Mouse (Mus musculus) spleen, embryonic (tissue): Measurements from ENCODE around the gene Gpr27.

ENCODE experiments used
- CTCF ChIA-PET: fragments of 350-600 bp; sonication (Branson Sonifier 250); formaldehyde crosslinking; loops from one replicate; lab custom pipeline; 2022; lab: Charles Lee

Gpr27 gene

DNA sequence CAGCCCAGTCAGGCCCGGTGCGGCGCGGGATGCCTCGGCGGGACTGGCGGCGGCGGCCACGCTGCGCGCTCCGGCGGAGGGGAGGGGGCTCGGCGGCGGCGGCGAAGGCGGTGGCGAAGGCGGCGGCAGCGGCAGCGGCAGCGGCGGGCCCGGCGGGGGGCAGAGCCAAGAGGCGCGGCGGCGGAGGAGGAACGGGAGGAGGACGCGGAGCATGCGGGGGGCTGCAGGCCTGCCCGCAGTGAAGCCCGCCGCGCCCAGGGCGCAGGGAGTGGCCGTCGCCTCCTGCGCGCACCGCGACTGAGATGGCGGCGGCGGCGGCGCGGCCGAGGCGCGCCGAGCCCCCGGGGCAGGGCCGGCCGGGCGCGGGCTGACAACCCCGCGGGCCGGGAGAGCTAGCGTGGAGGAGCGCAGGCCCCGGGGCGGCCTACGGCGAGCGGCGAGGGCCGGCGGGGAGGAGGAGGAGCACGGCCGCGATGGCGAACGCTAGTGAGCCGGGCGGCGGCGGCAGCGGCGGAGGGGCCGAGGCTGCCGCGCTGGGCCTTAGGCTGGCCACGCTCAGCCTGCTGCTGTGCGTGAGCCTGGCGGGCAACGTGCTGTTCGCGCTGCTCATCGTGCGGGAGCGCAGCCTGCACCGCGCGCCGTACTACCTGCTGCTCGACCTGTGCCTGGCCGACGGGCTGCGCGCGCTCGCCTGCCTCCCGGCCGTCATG lies at the start of gene Gpr27:
TSS of gene Gpr27 (plus strand) at position 474 of the 710 bp plus-strand sequence.
- CTCF ChIA-PET: no interaction called here

DNA sequence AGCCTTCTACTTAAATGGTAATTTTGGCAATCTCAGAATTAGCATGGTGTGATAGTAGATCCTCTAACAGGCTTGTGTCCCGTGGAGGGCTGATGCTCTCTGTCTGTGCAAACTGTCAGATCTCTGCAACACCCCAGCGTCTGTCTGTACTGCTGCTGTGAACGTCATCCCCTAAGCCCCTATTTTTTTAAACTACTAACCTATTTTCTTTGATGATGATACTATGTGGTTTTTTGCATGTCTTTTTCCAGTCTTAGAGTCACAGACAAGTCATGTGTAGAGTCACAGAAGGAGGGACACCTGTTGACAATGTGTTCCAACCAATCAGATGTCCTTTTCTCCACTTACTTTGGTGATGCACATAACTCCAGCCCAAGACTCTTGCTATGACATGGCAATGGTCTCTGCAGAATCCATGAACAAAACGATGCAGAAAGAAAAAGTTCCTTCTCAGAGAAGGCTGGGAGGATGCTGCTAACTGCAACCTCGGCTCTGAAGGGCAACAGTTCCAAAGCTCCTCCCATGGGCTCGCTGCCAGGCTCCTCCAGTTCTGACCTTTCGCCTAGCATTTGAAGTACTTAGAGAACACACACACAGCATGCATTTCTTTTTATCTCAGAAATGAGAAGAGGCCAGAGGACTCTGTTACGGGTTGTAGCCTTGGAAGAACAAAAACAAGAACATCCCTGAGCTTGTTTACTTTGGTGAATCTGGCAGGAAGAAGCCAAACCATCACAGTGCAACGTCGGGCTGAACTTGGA lies 48.9 kb upstream of the Gpr27 start:
- CTCF ChIA-PET: no interaction called here

DNA sequence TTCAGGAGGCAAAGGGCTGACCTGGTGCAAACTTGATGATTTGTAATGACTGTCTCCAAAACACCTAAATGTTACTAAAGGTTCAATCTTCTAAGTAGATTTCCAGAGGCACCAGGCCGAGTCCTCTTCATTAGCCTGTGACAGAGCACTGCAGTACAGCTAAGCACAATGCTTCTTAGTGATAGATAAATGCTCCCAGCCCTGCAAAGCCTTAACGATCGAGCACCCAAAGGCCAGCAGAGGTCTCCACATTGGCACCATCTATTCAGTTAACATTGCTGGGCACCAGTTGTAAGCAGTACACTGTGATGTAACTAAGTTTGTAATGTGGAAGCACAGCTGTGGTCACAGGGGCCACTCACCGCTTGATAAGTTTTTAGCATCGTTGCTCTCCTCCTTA lies 48.1 kb upstream of the Gpr27 start:
- CTCF ChIA-PET: no interaction called here

DNA sequence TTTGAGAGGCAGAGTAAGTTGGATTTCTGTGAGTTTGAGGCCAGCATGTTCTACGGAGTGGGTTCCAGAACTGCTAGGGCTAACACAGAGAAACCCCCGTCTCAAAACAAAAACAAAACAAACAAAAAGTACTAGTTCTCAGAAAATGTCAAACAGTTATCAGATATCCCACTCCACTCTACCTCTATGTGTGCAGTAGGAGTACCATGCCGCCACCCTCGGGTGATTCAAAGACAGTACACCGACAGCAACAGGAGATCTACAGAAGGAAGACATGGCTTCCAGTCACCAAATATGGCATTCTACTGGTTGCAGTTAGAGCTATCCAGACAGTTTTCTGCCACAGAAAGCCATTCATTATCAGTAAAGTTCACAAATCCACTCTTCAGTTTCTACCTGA lies 47.6 kb upstream of the Gpr27 start:
- CTCF ChIA-PET: interaction anchor here (0.6 kb wide), 1 partner anchor 157 kb away, joined by 8 read pairs; no protein-coding TSS in a partner anchor

DNA sequence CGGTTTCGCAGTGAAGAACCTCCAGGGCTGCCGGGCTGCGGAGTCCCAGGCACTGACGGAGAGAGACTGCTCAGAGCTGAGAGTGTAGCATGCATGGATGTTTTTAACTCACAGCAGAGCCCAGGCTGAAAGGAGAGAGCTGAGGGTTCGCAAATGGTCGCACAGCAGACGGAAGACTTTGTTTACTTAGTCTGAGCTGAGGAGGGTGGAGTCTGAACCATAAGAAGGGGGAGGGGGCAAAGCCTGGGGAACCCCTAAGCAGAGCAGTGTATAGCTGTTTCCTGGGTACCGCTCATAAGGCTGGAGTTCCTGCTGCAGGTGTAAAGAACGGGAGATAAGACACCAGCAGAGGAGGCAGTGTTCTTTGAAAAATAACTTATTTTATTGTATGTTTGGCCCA lies 46.1 kb upstream of the Gpr27 start:
- CTCF ChIA-PET: interaction anchor here (1.1 kb wide), 1 partner anchor 9 kb away, joined by 3 read pairs; no protein-coding TSS in a partner anchor

DNA sequence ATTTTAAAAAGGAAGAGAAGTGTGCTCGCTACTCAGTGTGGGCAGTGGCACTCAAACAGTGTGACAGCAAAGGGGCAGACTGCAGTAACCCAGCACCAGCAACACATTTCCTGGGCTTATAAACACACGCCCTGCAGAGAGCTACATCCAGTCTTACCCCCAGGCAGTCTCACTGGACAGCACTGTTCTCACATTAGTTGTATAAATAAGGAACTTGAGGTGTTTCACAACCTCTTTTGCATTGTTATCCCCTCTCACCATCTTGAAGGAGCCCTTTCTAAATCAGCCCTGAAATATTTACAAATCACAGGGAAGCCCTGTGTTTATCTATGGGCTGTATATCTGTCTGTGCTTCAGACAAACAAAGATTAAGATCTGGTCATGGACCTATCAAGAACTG lies 43.2 kb upstream of the Gpr27 start:
- CTCF ChIA-PET: no interaction called here

DNA sequence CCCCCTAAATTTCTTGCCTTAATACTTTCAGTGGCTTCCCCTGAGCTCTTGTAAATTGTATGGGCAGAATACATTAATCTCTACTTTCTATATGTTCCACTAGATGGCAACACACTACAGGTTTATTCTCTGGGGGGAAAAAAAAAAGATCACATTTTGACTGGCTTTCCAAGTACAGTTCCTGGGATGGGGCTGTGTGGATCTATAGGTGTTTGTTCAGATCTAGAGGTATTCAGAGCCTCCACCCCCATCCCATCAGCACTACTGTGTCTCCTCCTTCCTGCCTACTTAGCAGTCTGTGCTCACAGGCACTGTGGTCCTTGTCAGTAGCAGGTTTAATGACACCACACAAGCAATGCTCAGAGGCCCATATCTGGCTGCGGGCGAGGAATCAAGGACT lies 40.1 kb upstream of the Gpr27 start:
- CTCF ChIA-PET: interaction anchor here (0.7 kb wide), 1 partner anchor 252 kb away, joined by 3 read pairs; no protein-coding TSS in a partner anchor

DNA sequence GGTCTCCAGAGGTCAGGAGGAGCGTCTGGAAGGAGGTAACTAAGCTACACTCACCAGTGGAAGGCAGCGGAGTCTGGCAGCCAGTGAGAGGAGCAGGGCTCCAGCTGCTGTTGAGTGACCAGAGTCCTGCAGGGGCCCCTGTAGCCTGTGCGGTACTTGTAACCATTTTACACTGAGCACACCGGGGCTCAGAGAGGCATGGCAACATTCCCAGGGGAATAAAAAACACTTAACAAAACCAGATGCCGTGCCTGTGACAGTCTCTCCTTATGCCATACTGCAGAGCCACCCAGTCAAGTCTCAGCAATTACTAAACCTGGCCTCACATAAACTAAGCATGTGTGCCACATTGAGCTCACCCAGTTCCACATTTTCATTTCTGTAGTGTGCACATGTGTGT lies 38.1 kb upstream of the Gpr27 start:
- CTCF ChIA-PET: no interaction called here

DNA sequence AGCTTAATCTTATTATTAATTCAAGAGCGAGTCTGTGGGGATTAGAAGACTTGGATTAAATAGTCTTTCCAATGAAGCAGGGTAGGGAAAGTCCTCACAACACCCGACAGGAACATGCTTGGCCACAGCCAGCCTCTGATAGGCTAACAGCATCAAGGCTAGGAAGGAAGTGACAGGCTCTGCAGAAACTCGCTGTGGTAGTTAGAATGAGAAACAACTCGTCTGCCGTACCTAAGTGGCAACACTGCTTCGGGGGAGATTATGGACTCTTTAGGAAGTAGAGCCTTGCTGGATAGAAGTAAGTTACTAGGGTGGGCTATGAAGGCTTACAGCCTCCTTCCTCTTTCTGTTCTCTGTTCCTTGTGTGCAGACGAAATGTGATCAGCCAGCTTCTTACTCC lies 37.0 kb upstream of the Gpr27 start:
- CTCF ChIA-PET: interaction anchor here (1.1 kb wide), 1 partner anchor 9 kb away, joined by 3 read pairs; no protein-coding TSS in a partner anchor

DNA sequence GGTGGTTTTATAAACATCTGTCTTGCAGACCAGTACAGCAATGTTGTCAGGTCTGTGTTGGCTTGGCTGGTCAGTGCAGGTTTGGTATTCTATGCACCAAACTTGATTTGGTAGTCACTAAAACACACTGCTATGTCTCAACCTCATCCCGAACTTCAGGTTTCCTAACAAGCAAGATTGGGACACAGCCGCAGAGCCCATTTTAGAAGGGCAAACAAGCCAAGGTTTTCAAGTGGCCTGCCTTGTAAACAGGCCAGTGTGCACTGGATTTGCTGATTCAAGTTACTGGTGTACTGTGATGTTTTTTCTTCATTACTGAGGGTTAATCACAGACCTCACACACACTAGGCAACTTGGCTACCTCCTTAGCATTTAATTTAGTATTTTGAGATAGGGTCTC lies 36.4 kb upstream of the Gpr27 start:
- CTCF ChIA-PET: interaction anchor here (1.1 kb wide), 1 partner anchor 9 kb away, joined by 3 read pairs; no protein-coding TSS in a partner anchor

DNA sequence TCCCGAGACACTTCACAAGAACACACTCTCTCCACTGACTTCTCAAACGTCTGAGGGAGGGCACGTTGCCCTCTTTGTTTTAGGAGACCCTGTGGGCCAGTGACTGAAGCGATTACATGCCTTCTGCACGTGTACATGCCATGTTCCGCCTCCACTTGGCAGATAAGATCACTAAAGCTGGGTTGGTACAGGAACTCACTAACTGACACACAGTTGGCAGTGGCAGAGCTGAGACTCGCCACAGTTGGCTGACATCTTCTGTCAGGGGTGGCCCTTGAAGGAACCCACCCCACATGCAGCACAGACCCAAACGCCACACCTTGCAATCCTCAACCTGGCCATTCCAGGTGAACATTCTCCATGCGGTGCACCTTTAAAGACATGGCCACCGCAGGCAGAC lies 33.9 kb upstream of the Gpr27 start:
- CTCF ChIA-PET: no interaction called here

DNA sequence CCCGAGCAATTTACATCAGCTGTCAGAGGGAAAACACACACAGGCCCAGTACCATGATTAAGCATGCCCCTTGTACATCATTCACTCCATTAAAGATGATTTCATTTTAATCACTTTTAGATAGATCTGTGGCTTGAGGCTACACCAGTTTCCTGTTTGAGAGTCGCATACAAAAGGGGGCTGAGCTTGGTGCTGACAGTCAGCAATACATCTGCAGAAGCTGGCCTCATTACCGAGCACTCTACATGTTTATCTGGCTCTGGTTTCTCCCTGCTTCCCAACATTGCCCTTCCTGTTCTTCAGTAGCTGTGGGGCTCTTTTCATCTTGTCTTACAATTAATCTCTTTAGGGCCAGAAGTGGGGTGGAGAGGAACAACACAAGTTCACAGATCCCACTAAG lies 32.0 kb upstream of the Gpr27 start:
- CTCF ChIA-PET: no interaction called here

DNA sequence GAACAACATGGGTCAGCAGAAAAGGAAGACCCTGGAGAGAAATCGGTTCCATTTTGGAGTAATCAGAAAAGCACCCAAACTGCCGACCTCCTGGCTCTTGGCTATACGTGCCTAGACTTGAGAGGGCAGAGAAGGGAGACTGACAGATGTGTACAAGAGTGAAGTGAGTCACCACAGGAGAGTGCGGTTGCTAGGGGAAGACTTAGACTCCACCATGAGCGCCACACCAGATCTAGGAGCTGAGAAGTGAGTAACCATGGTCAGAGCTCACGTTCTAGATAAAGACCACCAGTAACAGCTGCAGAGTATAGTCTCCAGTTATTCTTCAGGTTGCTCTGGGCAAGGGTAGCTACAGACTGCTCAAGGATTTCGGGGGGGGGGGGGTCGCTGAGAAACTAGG lies 29.2 kb upstream of the Gpr27 start:
- CTCF ChIA-PET: no interaction called here

DNA sequence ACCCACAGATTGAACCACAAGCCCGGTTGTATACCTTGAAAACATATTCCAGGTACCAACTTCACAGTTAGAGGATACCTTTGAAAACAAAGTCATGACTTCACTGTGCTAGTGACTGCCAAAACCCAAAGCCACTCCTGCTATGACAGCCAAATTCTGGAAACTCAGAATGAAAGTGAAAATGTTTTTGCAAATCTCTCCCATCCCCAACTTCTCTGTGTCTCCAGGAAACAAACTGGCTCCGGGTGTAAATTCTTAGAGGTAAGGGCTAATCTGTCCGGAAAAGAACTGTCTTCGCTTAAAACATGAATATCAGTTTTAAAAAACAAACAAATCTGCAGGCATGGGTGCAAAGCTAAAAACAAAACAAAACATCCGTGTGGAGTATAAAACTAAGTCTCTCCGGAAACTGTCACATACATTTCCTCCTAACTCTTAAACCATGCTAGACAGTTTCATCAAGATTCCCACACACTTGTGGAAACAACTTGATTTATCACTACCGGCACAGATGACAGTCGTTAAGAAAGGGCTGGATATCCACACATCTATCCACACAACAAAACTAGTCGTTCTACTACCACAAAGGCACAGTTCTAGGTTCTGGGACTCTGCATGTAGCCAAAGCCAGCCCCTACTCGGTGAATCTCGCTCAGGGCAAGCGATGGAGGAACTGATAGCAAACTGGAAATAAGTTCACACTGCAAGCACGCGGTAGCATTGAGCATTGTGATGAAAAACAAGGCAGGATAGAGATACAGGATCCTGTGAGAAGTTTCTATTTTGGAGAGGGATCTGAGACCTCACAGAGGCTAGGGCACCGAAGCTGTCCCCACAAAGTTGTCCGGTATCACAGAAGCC lies 26.8 kb upstream of the Gpr27 start:
- CTCF ChIA-PET: no interaction called here

DNA sequence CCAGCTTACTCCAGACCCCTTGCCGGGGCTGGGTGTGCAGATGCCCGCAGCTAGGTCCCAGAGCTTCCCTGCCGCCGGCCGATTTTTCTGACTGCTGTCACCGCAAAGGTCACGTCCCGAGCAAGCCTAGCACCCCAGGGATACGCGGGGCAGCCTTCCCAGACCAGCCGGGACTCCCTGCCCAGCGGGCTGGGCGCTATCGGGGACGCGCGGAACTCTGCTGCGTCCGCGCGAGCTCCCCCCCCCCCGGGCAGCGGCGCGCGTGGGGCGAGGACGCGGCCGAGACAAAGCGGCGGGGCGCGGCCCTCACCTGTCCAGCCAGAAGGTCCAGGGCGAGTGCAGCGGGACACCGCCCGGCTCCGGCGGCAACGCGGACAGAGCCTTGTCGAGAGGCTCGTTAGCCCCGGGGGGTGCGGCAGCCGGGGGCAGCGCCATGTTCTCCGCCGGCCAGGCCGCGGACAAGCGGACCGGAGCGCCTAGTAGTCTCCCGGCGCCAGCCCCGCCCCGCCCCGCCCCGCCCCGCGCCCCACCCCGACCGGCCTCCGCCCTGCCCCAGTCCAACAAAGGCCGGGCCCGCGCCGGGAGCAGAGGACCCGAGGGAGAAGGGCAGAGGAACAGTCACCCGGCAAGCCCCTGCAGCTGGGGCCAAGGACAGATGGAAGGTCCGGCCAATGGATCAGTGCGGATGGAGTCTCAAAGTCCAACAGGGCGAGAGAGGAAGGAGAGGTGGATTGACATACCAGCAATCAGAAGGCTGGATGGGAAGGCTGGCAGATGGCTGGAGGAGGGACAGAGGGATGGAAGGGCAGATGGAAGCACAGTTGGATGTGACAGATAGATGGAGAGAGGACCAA lies 25.9 kb upstream of the Gpr27 start, which contains the start of the genes Eif4e3 and Gm20696:
TSS of gene Eif4e3 (minus strand) at position 454 of the 854 bp plus-strand sequence.
TSS of gene Gm20696 (minus strand) at position 480 of the 854 bp plus-strand sequence.
- CTCF ChIA-PET: no interaction called here

DNA sequence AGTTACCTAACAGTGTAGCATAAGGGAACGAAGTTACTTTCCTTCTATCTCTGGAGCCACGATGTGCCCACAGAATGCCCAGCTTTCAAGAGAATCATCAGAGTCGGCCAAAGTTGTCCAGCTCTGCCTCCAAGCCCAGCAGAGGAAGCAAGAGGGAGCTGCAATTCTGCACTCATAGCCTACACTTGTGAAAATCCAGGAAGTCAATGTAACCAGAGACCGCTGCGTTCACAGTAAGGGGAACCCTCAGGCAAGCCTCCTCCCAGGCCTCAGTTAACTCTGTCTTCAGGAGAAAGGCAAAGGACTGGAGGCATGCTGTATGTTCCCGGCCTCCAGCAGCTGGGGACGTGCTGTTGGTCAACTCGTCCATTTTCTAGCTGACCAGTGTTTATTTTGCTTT lies 25.2 kb upstream of the Gpr27 start:
- CTCF ChIA-PET: interaction anchor here (1.4 kb wide), 1 partner anchor 18 kb away, joined by 4 read pairs; no protein-coding TSS in a partner anchor

DNA sequence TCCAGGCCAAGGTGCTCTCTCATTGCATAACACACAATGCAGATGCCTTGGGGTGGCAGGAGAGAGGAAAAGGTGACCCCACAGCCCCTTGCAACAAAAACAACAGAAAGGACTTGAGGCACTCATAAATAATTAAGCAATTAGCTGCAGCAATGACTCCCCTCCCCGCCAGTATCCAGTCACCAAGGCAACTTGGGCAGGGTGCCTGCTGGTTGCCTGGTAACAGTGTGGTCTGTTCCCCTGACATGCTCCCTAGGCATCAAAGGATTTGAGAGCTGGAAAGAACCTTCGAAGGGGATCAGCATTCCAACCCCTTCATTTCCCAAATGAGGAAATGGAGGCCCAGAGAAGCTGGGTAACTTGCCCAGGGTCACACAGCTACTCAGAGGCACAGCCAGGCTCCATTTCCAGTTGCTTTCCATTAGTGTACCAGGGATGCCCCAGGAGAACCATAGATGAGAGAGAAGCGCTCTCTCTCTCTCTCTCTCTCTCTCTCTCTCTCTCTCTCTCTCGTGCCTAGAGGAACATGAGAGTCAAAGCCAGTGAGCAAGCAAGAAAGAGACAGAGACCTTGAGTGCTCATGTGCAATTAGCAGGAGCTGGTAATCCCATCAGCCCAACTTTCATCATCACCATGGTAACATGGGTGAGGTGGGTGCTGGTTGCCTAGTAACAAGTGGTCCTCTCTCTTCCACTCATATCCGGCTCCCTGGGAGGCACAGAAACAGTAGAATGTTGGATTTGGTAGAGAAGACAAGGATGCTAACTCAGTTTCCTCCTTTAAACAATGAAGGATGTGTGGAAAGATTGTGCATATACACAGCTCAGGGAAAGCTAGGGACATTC lies 22.8 kb upstream of the Gpr27 start:
- CTCF ChIA-PET: no interaction called here

DNA sequence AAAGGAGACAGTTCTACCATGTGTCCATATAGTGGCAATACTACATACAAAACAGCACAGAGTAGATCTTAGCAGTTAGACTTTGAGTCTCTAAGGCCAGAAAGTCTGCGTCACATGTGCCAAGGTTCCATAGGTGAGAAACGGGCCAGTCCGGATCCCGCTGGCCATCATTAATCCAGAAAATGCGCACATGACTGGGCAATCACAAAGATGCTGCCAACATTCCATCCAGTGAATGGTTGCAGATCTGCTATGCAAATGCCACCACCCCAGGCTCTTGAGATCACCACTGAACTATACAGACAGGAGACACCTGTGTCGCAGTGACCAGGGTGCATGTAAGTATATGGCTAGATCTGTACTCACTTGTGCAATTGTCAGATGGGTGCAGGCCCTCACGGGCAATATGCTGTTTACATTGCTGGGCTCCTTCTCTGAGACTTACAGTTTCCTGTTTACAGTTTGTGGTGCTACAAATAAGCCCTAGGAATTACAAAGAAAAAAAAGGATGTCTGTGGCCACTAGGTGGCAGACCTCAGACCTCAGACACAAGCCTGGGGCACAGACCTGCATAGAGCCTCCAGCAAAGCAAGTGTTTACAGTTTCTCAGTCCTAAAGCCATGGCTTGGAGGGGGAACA lies 21.9 kb upstream of the Gpr27 start:
- CTCF ChIA-PET: no interaction called here

DNA sequence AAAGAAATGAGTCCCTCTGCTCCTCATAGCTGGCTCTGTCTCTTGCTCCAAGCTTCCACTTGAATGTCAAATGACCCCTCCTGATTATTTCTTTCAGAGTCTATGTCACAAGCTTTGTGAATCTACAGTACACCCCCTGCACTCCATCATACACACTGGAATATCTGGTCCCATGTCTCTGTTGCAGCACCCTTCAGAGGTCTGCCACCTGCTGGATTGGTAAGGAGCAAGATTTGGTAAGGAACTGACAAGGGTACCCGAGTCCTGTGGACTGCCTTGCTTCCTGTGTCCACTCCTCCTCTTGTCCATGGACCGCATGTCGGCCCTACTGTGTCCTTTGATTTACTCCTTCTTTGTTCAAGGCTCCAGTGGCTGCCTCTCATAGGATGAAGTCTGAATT lies 20.7 kb upstream of the Gpr27 start:
- CTCF ChIA-PET: interaction anchor here (1.0 kb wide), 1 partner anchor 10 kb away, joined by 3 read pairs; no protein-coding TSS in a partner anchor
